Mouse (Mus musculus) retina, embryonic 14.5 days (tissue): Measurements from ENCODE around the gene Emilin3.
A peak's percentile ranks its signal among the peaks of the same experiment; 100 is the strongest.
"Not testable (repeated sequence)": the region's sequence is repeated elsewhere in the genome, so short reads cannot be mapped to it uniquely, and the experiment has no call there.

Source experiments
- DNase-seq: peaks from one replicate; pipeline ENCODE4 v3.0.0-alpha.2; 2015; ENCODE audit warnings: low spot score

The Emilin3 gene

GRCm38 (mm10) chr2:160912231-160912671 is at the start of gene Emilin3:
Gene Emilin3 (minus strand): TSS chr2:160912328.
- peak; percentile 61 for DNase-seq

DNA sequence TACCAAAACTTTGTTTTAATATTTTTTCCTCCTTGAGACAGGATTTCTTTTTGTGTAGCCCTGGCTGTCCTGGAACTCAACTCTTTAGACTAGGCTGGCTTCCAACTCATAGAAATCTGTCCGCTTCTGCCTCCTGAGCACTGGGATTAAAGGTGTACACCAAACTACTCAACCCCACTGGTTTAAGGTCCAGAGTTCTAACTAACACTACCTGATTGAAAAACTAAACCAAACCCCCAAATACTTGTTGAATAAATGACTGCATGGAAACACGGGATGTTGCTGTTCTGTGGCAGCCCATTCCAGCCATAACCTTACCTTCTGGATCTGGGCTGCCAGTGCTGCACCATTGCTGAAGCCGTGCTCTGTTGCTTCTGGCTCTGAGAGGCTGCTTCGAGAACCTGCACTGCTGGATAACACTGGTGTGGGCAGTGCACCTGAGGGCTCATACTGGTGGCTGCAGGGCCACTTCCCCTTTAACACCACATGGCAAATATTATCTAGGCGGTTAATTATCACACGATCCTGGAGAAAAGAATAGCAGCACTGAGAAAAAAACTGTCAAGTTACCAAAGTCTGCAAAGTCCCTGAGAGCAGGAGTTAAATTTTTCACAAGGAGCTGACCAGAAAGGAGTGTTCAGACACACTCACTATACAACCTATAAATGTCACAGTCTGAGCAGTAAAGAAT is 49.0 kb upstream of the Emilin3 start:
- DNase-seq = no peak

DNA sequence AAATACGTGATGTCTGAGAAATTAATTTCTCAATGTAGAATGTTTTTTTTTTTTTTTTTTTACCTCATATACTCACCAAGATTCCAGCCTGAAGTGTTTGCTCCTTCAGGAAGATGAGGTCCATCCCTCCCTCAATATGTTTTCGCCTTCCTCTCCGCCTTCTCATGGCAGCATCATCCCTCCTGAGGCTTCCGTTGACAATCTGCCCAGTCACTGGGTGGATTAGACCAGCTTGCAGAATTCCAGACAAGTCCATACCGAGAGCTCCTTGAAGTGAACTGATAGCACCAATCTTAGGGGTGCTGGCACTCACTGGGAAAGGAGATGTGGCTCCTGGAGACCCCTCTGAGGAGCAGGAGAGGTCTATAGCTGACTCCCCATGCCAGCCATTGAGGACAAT is 47.8 kb upstream of the Emilin3 start:
- DNase-seq = no peak

GRCm38 (mm10) chr2:160958737-160959136 is 46.6 kb upstream of the Emilin3 start:
- DNase-seq = peak; percentile 25

DNA sequence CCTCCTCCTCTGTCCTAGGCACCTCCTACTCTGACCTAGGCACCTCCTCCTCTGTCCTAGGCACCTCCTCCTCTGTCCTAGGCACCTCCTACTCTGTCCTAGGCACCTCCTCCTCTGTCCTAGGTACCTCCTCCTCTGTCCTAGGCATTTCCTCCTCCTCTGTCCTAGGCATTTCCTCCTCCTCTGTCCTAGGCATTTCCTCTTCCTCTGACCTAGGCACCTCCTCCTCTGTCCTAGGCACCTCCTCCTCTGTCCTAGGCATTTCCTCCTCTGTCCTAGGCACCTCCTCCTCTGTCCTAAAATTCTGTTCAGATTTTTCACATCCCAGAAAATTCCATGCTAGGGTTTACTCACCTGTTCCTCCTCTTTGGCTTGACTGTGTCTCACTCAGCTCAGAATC is 45.7 kb upstream of the Emilin3 start:
- not testable (repeated sequence) for DNase-seq

DNA sequence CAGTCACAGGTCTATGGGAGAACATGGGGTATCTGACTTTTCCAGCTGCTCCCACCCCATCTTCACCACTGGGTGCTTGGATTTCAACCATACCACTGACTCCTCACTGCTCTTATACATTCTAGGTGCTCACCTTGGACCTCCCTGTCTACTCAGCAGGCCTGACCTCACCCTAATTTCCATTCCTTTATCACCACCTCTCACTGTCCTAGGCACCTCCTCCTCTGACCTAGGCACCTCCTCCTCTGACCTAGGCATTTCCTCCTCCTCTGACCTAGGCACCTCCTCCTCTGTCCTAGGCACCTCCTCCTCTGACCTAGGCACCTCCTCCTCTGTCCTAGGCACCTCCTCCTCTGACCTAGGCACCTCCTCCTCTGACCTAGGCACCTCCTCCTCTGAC is 45.2 kb upstream of the Emilin3 start:
- DNase-seq = not testable (repeated sequence)

- DNase-seq = peak; percentile 59
Observed at GRCm38 (mm10) chr2:160955331-160955730, 43.2 kb upstream of the Emilin3 start.

GRCm38 (mm10) chr2:160954541-160954940 is 42.4 kb upstream of the Emilin3 start:
- DNase-seq = no peak

- no peak for DNase-seq
Observed at GRCm38 (mm10) chr2:160953131-160953873, 41.2 kb upstream of the Emilin3 start.

DNA sequence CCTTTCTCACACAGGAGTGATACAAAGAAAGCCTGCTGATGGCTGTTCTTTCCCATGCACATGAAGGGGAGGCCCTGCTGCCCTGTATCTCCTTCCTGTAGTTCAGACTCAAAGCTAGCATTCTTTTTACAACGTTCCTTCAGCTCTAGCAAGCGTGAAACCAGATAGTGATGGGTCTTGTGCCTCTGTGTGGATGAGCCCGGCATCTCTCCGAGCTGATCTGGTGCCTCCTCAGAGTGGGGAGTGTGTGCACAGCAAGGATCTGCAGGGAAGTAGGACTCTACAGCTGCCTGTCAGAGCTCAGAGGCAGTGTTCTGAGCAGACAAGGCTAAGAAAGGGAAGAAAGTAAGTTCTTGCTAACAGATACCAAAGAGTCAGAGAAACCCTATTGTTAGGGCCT is 39.5 kb upstream of the Emilin3 start:
- DNase-seq = no peak

GRCm38 (mm10) chr2:160942443-160942842 is 30.3 kb upstream of the Emilin3 start:
- peak; percentile 35 for DNase-seq

- peak; percentile 30 for DNase-seq
Observed at GRCm38 (mm10) chr2:160940930-160941709, 29.0 kb upstream of the Emilin3 start.

DNA sequence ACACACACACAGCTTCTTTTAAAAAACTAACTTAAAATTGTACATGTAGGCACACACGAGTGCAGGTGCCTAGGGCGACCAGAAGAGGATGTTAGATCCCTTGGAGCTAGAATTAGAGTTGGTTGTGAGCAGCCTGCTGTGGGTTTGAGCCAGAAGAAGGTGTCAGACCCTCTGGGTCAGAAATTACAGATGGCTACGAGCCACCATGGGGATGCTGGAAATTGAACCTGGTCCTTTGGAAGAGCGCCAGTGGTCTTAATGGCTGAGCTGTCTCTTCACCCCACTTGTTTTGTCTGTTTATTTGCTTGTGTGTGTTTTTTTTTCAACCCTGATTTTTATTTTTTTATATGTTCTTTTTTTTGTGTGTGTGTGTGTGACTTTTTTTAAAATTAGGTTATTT is 22.3 kb upstream of the Emilin3 start:
- DNase-seq = no peak

GRCm38 (mm10) chr2:160933890-160934289 is 21.8 kb upstream of the Emilin3 start:
- no peak for DNase-seq

DNA sequence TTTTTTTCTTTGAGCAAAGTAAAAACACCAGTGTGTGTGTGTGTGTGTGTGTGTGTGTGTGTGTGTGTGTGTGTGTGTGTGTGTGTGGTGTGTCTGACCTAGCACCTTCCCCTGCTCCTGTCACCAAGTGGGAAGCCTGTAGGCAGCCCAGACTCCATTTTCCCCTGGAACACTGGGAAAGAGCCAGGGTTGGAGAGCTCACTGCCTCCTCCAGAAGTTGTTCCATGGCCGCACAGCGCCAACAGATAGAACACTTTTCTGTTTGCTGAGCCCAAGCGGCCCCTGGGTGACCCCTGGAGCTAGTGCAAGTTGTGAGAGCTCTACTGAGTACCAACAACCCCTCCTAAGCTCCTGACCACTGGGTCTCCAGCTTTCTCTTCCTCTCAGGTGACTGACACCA is 20.9 kb upstream of the Emilin3 start:
- no peak for DNase-seq

DNA sequence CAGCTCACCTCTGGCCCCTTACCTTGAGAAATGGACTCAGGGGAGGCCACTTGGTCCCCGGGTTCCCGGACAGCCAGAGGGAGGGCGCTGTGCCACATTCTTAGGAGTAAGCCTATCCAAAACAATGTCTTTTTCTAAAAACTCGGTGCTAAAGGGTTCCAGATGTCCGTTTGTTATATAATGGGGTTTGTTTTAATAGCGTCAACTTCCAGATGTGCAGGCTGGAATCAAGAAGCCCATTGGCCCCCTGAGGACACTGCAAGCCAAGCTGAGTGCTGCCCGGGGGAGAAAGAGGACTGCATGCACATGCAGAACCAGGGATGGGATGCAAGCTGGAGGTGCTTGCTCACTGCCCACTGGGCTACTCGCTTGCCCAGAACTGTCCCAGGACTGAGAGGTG is 20.2 kb upstream of the Emilin3 start:
- DNase-seq = no peak

- no peak for DNase-seq
Observed at GRCm38 (mm10) chr2:160931378-160931777, 19.2 kb upstream of the Emilin3 start.

DNA sequence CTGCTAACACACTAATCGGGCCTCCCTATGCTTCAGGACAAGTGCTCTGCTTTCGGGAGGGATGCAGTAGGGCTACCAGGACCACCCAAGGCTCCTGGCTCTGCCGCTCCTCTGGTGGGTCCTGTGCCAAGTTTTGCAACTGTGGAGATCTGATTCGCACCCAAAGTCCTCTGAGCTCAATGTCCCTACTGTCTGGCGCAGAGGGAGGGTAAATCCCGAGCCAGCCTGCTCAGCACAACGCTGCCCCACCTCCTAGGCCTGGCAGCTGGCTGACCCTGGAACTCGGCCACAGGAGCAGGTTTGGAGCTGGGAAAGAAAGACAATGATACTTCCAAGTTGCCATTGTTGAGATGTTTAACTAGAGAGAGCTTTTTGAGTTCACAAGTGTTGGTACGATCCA is 13.1 kb upstream of the Emilin3 start:
- no peak for DNase-seq

DNA sequence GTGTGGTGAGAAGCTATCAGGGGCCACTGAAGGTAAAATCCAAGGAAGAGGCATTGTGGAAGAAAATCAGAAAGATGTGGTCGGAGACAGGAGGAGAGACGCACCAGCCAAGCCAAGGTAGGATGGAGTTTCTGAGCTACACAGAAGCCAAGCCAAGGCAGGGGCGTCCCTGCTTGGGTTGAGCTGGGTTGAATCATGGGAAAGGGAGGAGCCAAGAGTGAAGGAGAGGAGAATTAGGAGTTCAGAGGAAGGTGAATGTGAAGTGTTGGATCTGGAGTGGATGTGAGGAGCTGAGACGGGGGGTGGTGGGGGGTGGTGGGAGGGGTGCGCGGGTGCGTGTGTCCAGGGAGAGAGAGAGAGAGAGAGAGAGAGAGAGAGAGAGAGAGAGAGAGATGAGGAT is 9.2 kb upstream of the Emilin3 start:
- DNase-seq = no peak

DNA sequence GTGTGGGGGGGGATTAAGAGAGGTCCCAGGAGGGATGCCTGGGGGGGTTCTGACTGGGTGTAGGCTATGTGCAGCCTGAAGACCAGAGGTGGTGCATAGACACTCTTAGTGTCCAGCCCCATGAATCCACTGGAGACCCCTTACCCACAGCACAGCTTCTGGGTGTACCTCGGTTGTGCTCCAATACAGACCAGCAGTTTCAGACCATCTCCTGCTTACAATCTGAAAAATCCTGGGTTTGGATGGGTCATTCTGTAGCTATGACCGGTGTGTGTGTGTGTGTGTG is 6.7 kb upstream of the Emilin3 start:
- DNase-seq = no peak

- DNase-seq = no peak
Observed at GRCm38 (mm10) chr2:160918154-160918929, 6.2 kb upstream of the Emilin3 start.

- DNase-seq = no peak
Observed at GRCm38 (mm10) chr2:160917313-160917712, 5.2 kb upstream of the Emilin3 start.
